Mouse (Mus musculus) heart, adult 2 months (tissue): ENCODE measurements at regions not wholly inside any gene's neighbourhood (a gene's known extent, or its start where the extent isn't known, plus 50 kb on each side); places are given as distances from the start of the nearest gene placed in this dataset.
"Not testable (repeated sequence)": the region's sequence is repeated elsewhere in the genome, so short reads cannot be mapped to it uniquely, and the experiment has no call there.

Source experiments
- CTCF ChIP-seq: fragments of 200-600 bp; IDR thresholded peaks from 2 replicates; pipeline ENCODE4 v1.8.1; 2022; ENCODE audit warnings: antibody characterized with exemption, mild to moderate bottlenecking, moderate library complexity
- EP300 ChIP-seq: fragments of 200-500 bp; IDR thresholded peaks from 2 replicates; pipeline ENCODE4 v1.6.1; 2011; ENCODE audit warnings: low read depth, low read length, control low read depth; ENCODE audit not compliant: insufficient read depth
- POLR2A ChIP-seq: fragments of 200-500 bp; IDR thresholded peaks from 2 replicates; pipeline ENCODE4 v1.6.1; 2011; ENCODE audit warnings: mild to moderate bottlenecking, low read depth, low read length, control low read depth; ENCODE audit not compliant: insufficient read depth

- not testable (repeated sequence) for TF ChIP-seq POLR2A, CTCF, EP300
These were observed 56.9 kb upstream of the Zfp988 start for GRCm38 (mm10) chr4:147248541-147248940.
